Mouse (Mus musculus) E14TG2a.4 (cell line): Measurements from ENCODE around the gene Nmnat2.

ENCODE experiments used
- CTCF ChIP-seq: conservative IDR thresholded peaks from 2 replicates; pipeline ENCODE4 v1.5.1; 2014; ENCODE audit warnings: low read length
- NANOG ChIP-seq: IDR thresholded peaks from 2 replicates; pipeline ENCODE4 v1.6.1; 2014; ENCODE audit warnings: borderline replicate concordance, low read length, mixed read lengths
- POU5F1 ChIP-seq: IDR thresholded peaks from 2 replicates; pipeline ENCODE4 v1.6.1; 2014; ENCODE audit warnings: low read length, borderline replicate concordance

DNA sequence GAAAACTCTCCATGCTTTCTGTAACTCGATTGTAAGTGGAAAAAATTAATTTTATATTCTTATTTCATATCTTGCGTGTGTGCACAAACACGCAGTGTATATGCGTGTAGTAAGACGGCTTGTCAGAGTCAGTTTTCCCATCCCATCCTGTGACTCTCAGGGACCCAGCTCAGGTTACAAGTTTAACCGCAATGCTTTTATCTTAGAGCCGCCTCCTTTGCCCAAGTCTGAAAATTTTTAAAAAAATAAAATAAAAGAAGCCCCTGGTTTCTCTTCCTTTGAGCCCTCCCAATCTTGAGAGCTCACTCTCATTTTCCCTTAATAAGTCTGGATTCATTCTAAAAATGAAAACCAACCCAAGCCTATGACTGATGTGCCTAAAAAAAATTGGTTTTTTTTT lies 98.8 kb downstream of the Nmnat2 start:
- TF ChIP-seq CTCF (no peak), NANOG (no peak), POU5F1 (no peak)
